Mouse (Mus musculus): ENCODE results near the gene Defb43. TPM values are rescaled to one million over a fixed set of nuclear protein-coding genes. Genes with fewer than 3 reads are reported as not detected.

Defb43 gene
- polyA plus RNA-seq, 1 experiment, result not detected

DNA sequence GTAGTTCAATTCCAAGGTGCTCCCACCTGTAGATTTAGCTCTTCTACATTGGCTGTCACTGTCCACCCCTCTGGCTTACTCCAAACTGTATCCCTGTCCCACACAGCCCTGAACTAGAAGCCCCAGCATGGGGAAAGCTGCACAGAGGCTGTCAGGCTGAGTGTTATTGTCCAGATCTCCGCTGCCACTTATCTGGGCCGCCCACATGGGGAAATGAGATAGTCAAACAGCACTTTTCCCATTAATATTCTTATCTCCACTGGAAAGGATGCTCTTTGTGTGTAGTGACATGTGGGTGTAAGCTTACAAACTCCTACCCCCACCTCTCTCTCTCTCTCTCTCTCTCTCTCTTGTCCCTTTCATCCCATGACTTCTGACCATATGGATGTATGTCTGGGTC is 50.6 kb downstream of the Defb43 start:
- 76% methylated on average over 2 of the region's 2 CpGs for WGBS
- no peak for DNase-seq (ENCODE audit: low read depth, low spot score)

DNA sequence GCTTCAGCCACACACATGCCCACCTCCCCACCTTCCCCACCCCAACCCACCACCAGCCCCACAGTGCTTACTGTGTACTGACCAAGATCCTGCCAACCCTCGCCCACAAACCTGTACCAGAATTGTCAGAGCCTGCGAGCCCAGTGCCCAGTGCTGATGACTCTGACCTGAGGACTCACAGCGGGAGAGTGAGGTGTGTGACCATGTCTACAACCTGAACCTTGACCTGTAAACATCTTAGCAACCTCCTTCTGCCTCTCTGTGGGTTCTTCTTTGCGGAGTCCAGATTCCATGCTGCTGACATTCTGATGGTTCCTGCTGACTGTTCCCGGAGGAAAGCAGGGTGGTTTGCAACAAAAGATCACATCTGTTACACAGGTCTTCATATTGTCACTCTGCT is 53.8 kb downstream of the Defb43 start:
- DNase-seq (ENCODE audit: low read depth, low spot score), result no peak
- 49% methylated on average over 5 of the region's 5 CpGs for WGBS

DNA sequence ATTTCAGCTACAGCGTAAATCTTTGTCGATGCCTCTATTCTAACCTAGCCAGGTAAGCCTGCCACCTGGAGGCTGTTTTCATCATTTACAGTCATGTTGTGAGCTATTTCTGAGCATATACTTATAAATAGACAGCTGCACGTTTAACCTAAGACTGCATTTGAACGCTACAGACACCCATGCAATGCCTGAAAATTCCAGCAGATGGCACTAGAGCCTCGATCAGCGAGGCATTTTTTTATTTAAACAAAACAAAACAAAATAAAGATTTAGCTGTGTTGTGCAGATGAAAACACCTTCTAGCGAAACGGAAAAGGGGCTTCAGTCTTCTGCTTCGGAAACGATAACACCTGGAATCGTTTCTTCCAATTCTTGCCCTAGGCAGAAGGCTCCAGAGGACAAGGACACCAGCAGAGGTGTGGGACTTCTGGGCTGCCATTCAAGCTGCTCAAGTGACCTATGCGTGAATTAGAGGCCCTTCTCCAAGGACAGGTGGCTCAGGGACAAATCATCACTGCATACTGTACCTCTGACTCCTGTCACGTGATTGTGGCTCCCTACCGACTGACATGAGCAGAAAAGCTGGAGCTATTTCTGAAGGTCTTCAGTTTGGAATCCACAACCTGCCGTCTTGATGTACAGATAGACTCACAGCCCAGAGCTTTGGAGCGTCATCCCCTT is 55.2 kb downstream of the Defb43 start:
- peak; percentile 24 for DNase-seq (ENCODE audit: low read depth, low spot score)
- WGBS, result 31% methylated on average over 16 of the region's 16 CpGs

Other genes with a start within 250 kb of the Defb43 start
- 3.3 and 4.2 TPM in 2 replicates for gene Wdfy2, start 174.1 kb upstream of the Defb43 start, polyA plus RNA-seq (2012; rRNA removed)
- gene Defb48, start 27.3 kb upstream of the Defb43 start, polyA plus RNA-seq (2012; rRNA removed), result 0.64 TPM in 1 of 2 replicates, not detected in the other
- 1.0 TPM in 1 of 2 replicates, not detected in the other for gene Defb47, start 13.7 kb upstream of the Defb43 start, polyA plus RNA-seq (2012; rRNA removed)
- gene Defb42, start 35.2 kb downstream of the Defb43 start, polyA plus RNA-seq (2012; rRNA removed), result 0.47 TPM in 1 of 2 replicates, not detected in the other
- not detected in 2 replicates for gene Defb30, start 38.2 kb downstream of the Defb43 start, polyA plus RNA-seq (2012; rRNA removed)